Mouse (Mus musculus) cerebellum, postnatal 36 days (tissue): Measurements from ENCODE around the gene Ppfia4.

Experiments used
- DNase-seq, 2 experiments: peaks; one replicate each; pipeline ENCODE4 v3.0.0; 2021 to 2022; ENCODE audit warnings: mixed read lengths in 2 of 2

The Ppfia4 gene

DNA sequence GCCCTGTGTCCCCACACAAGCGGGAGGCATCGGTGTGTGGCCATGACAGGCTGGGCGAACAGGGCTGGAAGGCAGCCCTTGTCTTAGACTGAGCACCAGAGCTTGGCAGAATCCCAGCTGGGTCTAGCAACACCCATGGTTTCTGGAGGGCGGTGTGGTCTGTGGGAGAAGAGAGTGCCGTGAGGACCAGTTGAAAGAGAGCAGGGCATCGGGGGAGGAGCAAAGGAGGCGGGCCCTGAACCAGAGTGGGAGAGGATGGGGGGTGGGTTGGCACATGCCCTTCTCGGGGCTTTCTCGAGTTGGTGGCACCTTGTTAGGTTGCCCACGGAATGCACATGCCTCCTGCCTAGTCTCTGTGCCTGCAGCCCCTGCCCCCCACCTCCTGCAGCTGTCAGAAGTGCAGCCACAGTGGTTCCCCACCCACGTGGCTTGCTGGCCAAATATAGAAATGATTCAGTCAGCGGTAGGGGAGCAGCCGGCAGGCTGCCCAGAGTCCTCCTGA, at the start of gene Ppfia4:
Gene Ppfia4, minus strand, starts transcription at position 159 of the 502 bp plus-strand sequence.
- DNase-seq, result peak; percentile 67 to 70

DNA sequence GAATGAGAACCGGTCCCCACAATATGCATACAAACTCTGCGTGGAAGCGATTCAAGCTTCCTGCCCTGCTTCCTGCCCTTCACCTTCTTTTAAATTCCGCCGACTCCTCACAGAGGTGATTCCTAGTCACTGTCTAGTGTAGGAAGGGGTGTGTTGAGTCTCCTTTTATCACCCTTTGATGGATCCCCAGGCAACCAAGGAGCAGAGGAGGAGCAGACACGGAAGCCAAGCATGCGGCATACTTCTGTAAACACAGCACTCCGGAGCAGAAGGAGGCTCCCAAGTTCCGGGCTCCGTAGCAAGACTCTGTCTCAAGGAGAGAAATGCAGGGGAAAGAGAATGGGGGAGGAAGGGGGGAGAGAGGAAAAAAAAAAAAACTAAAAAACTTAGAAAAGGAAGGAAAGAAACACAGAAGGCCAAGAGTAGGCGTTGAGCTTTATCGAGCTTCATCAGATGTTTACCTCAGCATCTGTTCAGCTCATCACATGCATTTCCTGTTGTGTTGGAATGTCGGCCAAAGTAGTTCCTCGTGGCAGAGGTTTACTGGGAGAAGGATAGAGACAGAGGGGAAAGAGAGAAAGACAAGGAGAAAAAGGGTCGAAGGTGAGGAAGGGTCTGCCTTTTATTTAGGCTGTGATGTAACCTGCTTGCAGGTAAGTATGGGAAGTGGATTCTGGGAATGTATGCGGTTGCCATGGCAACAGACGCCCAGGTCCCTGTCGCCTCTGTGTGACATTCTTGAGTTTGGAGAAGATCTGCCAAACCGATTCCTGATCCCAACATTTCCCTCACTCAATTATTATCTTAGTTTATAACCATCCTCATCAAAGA, 49.3 kb upstream of the Ppfia4 start:
- no peak for DNase-seq

DNA sequence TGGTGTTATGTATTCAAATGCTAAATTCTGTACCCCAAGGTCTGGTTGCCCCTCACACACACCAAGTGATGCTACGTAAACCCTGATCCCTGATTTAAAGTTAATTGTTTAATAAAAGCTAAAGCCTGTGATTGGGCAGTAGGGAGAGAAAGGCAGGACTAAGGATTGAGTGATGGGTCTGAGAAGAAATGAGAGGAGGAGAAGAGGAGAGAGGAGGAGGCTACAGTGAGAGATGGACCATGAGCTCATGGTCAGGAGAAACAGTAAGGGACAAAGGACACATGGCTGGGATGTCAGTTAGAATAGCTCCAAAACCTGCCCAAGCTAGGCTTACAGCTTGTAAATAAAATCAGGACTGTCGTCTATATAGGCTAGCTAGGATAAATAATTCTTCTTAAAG, 48.3 kb upstream of the Ppfia4 start:
- DNase-seq, result no peak

- no peak for DNase-seq
These were observed 41.4 kb upstream of the Ppfia4 start for GRCm38 (mm10) chr1:134374124-134374523.

- DNase-seq, result peak; percentile 53 to 59
These were observed 36.1 kb upstream of the Ppfia4 start for GRCm38 (mm10) chr1:134368777-134369337.

DNA sequence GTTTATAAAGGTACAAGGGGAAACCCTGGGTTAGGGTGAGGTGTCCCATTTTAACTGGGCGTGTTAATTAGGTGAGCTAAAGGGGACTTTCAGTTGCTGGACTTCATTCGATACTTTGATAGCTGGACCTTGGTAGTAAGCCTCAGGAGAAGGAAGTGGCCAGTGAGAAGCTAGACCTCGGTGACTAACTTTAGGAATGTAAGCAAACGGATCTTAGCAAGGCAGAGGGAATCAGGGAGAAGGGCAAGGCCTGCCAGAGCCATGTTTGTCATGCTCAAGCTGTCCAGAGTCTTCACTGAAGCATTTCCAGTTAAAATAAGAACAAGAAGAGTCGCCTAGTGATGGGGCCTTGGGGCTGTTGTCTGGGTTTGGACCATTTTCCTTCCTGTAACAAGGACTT, 32.8 kb upstream of the Ppfia4 start:
- DNase-seq, result no peak

- DNase-seq, result no peak
These were observed 30.5 kb upstream of the Ppfia4 start for GRCm38 (mm10) chr1:134363194-134363593.

DNA sequence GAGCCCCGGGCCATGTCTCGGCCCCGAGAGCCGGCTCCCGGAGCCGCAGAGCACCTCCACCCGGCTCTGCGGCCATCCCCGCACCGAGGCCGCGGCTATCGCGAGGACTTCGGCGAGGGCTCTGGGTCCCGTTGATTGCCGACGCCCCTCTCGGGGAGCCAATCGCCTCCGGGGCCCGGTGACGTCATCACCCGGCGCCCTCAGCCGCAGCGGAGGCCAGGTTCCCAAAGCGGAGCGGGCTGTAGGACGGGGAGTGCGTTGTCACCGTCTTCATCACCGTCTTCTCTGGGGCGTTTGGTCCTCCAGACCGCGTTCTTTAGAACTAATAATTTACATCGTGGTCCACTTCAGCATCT, 29.1 kb upstream of the Ppfia4 start, which contains the start of gene Tmem183a:
Gene Tmem183a, minus strand, starts transcription at position 123 of the 356 bp plus-strand sequence.
- DNase-seq, result peak; percentile 96 to 99

DNA sequence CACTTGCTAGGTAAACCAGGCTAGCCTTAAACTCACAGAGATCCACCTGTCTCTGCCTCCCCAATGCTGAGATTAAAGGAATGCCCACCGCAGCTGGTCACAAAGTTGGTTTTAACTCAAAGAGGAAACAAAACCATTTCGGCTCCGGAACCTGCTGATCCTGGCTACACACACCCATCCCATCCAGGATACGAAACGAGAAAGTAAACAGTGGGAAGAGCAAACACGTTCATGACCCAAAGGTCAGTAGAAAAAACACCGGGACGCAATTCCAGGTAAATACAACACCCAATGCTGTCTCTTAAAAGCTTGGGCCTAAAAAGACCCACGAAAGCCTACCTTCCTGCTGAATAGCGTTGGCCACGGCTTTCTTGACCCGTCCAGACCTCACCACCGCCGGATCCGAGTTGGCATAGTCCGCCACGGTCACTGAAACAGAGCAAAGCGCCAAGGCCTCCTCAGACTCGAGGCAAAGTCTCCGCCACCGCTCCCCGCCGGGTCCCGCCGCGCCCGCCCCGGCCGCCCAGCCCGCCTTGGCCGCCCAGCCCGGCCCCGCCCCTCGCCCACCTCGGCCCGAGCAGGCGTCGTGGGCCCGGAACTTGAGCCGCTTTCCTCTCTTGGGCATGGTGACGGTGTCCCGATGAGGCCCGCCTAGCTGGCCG, 28.6 kb upstream of the Ppfia4 start:
- DNase-seq, result no peak

- DNase-seq, result no peak
These were observed 27.9 kb upstream of the Ppfia4 start for GRCm38 (mm10) chr1:134360656-134361055.

DNA sequence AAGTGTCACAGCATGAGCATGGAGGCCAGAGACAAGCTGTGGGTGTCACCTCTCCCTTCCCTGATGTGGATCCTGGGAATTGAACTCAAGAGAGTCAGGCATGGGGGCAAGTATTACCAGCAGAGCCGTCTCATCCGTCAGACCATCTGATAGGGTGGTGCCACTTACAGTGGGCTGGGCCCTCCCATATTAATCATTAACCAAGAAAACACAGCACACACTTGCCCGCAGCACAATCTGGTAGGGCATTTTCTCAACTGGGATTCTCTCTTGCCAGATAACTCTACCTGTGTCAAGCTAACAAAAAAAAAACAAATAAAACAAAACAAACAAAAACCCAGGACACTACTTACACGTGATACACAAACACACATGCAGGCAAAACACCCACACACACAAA, 24.7 kb upstream of the Ppfia4 start:
- no peak for DNase-seq

DNA sequence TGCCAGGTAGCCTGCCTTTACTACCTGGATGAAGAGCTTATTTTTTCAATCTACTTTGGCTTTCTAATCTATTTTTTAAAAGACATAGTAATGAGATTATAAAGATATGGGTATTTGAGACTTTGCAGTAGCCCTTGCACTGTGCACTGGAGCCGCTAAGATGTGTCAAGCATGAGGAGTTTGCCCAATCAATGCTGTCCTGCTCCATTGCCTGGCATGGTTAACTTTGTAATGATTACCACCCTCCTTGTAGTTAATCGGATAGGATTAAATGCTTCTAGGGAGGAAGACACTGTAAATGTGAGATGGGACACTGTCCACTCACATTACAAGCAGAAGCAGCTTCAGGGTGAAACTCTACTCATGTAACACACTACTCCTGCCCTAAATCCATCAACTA, 20.6 kb upstream of the Ppfia4 start:
- DNase-seq, result no peak

- no peak for DNase-seq
These were observed 15.1 kb upstream of the Ppfia4 start for GRCm38 (mm10) chr1:134347791-134348190.

- no peak for DNase-seq
These were observed 12.3 kb upstream of the Ppfia4 start for GRCm38 (mm10) chr1:134345075-134345474.

- DNase-seq, result peak; percentile 92 to 98
These were observed 11.6 kb upstream of the Ppfia4 start for GRCm38 (mm10) chr1:134344005-134344950.

DNA sequence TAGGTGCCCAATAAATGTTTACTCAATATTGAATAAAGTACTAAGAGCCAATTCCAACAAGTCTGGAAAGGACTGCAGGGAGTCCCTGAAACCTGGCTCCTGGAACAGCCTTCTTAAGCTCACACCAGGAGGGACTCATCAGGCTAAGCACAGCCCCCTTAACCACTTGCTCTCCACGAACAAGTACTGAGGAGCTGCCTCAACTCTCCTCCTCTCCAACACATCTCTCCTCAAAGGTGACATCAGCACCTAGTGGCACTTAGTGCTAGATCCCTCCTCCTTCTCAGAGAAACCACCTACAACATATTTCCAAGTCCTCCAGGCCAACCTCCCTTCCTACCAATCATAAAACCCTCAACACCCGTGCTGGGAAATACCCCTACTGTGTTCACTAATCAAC, 10.8 kb upstream of the Ppfia4 start:
- peak; percentile 46 to 64 for DNase-seq

GRCm38 (mm10) chr1:134342781-134343310, 10.1 kb upstream of the Ppfia4 start:
- peak in 1 of 2 experiments; percentile 17 for DNase-seq

DNA sequence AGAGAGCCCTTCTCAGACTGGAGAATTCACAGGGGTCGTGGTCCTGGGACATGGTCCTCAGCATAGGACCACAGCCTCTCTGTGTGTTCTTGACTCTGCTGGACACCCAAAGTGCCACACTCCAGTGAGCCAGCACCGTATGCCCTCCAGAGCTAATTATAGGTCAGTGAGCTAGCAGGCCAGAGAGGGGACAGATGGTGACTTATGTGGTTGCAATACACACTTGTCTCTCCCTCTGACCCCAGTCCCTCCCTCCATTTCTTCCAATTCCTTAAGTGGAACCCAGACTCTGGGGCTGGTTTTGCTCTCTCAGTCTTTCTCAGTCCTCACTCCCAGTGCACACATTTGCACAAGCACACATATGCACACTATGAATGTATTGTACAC, 9.5 kb upstream of the Ppfia4 start:
- DNase-seq, result peak; percentile 71 to 72

- no peak for DNase-seq
These were observed 9.0 kb upstream of the Ppfia4 start for GRCm38 (mm10) chr1:134341641-134342277.

DNA sequence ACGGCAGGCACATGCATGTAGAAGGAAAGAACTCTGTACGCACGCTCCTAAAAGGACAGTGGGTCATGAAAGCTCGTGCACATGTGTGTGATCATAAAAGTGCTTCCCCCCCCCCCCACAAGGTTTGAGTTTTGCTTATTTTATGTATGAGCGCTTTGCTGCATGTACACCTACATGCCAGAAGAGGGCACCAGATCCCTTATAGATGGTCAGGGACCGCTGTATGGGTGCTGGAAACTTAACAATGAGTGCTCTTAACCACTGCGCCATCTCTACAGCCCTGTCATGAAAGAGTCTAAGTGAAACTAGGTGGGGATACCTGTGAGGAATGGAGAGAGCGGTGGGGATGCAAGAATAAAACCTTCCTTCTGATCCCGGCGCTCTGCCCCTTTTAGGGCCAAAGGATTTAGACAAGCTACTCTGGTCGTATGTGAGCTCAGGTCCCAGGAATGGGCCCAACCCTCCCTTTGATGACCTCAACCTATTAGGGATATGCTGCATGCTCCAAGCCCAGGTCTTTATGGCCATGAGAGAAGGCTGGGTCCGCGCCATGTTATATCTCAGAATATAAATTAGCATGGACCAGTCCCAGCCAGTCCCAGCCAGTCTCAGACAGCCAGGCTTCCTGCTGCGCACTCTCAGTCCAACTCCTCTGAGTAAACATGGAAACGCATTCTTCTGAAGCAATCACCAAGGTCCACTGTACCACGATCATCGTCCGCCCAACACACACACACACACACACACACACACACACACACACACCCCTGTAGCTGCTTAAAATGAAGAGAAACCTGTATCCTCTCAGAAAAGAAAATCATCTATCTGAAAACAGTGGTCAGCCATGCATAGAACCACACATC, 7.3 kb upstream of the Ppfia4 start:
- no peak for DNase-seq

- DNase-seq, result no peak
These were observed 6.4 kb upstream of the Ppfia4 start for GRCm38 (mm10) chr1:134339162-134339561.
